Mouse (Mus musculus) midbrain, embryonic 11.5 days (tissue): ENCODE data around the gene B3gnt8. TPM values are rescaled to one million over a fixed set of nuclear protein-coding genes. Genes with fewer than 3 reads are reported as not detected.

Experiments
- polyA plus RNA-seq: library from polyadenylated mRNA; unstranded; fragments of >200 nt; fragmentation: Nextera tagmentation; extraction: Ambion mirVana; gene quantifications from 2 replicates; pipeline ENCODE4 v1.2.1, GENCODE M21; 2014

B3gnt8 gene
- polyA plus RNA-seq, 1 experiment from 2014 or later, result 0.36 TPM

Other genes with a start within 250 kb of the B3gnt8 start
- gene Lipe, start 227.9 kb upstream of the B3gnt8 start, polyA plus RNA-seq, result 1.7 and 2.3 TPM in 2 replicates
- 0.18 and 0.22 TPM in 2 replicates for gene Cxcl17, start 213.8 kb upstream of the B3gnt8 start, polyA plus RNA-seq
- 0.45 and 0.54 TPM in 2 replicates for gene Ceacam1, start 149.1 kb upstream of the B3gnt8 start, polyA plus RNA-seq
- not detected in 2 replicates for gene Ceacam2, start 86.8 kb upstream of the B3gnt8 start, polyA plus RNA-seq
- not detected in 2 replicates for gene Erich4, start 10.8 kb upstream of the B3gnt8 start, polyA plus RNA-seq
- gene Dmac2, start 7.2 kb upstream of the B3gnt8 start, polyA plus RNA-seq, result 22.0 and 24.6 TPM in 2 replicates
- gene Bckdha, start 32.3 kb downstream of the B3gnt8 start, polyA plus RNA-seq, result 30.0 and 35.4 TPM in 2 replicates
- gene Exosc5, start 32.5 kb downstream of the B3gnt8 start, polyA plus RNA-seq, result 40.2 and 46.4 TPM in 2 replicates
- 0.99 and 1.6 TPM in 2 replicates for gene Tmem91, start 48.5 kb downstream of the B3gnt8 start, polyA plus RNA-seq
- 30.7 and 31.1 TPM in 2 replicates for gene B9d2, start 54.1 kb downstream of the B3gnt8 start, polyA plus RNA-seq
- 0.78 and 1.4 TPM in 2 replicates for gene Tgfb1, start 60.3 kb downstream of the B3gnt8 start, polyA plus RNA-seq
- gene Ccdc97, start 92.4 kb downstream of the B3gnt8 start, polyA plus RNA-seq, result 26.8 and 32.1 TPM in 2 replicates
- 69.2 and 74.2 TPM in 2 replicates for gene Hnrnpul1, start 128.1 kb downstream of the B3gnt8 start, polyA plus RNA-seq
- gene Axl, start 162.1 kb downstream of the B3gnt8 start, polyA plus RNA-seq, result 17.4 and 21.8 TPM in 2 replicates
- 0.10 TPM in 1 of 2 replicates, not detected in the other for gene Cyp2s1, start 190.3 kb downstream of the B3gnt8 start, polyA plus RNA-seq